Mouse (Mus musculus): ENCODE results near the gene Kif26a. TPM values are rescaled to one million over a fixed set of nuclear protein-coding genes. Genes with fewer than 3 reads are reported as not detected.

The Kif26a gene
- polyA plus RNA-seq, 1 experiment from 2014 or later, result 6.4 TPM

- no peak for ATAC-seq (ENCODE audit: low FRiP score, low read depth)
- 58% methylated on average over 7 of the region's 7 CpGs for WGBS
Observed at GRCm38 (mm10) chr12:112140745-112141144, 5.3 kb upstream of the Kif26a start.

GRCm38 (mm10) chr12:112141300-112141699 lies 4.7 kb upstream of the Kif26a start:
- Histone ChIP-seq H3K9ac (no peak overlapping the region), H3K36me3 (no peaks in the 10 kb centered on the region), H3K27me3 (peaks cover 48% of the 10 kb centered on the region), H3K4me3 (no peak overlapping the region), H3K4me2 (replicated peaks) (no peak overlapping the region), H3K9me3 (no peaks in the 10 kb centered on the region), H3K27ac (no peak overlapping the region), H3K4me1 (peaks cover 27% of the 10 kb centered on the region)
- no peak for ATAC-seq (ENCODE audit: low FRiP score, low read depth)
- WGBS, result 2% methylated on average over 6 of the region's 6 CpGs

More at GRCm38 (mm10) chr12:112140745-112141144, 5.3 kb upstream of the Kif26a start:
- no peak overlapping the region for H3K4me2 ChIP-seq (replicated peaks)
- no peak overlapping the region for H3K27ac ChIP-seq
- H3K27me3 ChIP-seq, result peaks cover 50% of the 10 kb centered on the region
- H3K9me3 ChIP-seq, result no peaks in the 10 kb centered on the region
- no peak overlapping the region for H3K9ac ChIP-seq
- H3K36me3 ChIP-seq, result no peaks in the 10 kb centered on the region
- peaks cover 24% of the 10 kb centered on the region for H3K4me1 ChIP-seq
- no peak overlapping the region for H3K4me3 ChIP-seq

GRCm38 (mm10) chr12:112143116-112143832 lies 2.7 kb upstream of the Kif26a start:
- Histone ChIP-seq H3K27ac (no peak overlapping the region), H3K4me1 (peaks cover 47% of the 10 kb centered on the region), H3K9ac (no peak overlapping the region), H3K9me3 (no peaks in the 10 kb centered on the region), H3K4me3 (peak overlapping the region; percentile 66), H3K36me3 (no peaks in the 10 kb centered on the region), H3K27me3 (peaks cover 56% of the 10 kb centered on the region), H3K4me2 (replicated peaks) (peak overlapping the region; percentile 94)
- ATAC-seq (ENCODE audit: low FRiP score, low read depth), result no peak
- WGBS, result 3% methylated on average over 14 of the region's 14 CpGs

- Histone ChIP-seq H3K4me3 (peak overlapping the region; percentile 66), H3K4me1 (peaks cover 52% of the 10 kb centered on the region), H3K36me3 (no peaks in the 10 kb centered on the region), H3K9ac (peak overlapping the region; percentile 63), H3K27me3 (peaks cover 57% of the 10 kb centered on the region), H3K27ac (no peak overlapping the region), H3K4me2 (replicated peaks) (peak overlapping the region; percentile 94), H3K9me3 (no peaks in the 10 kb centered on the region)
- 1% methylated on average over 51 of the region's 52 CpGs for WGBS
- ATAC-seq (ENCODE audit: low FRiP score, low read depth), result no peak
Observed at GRCm38 (mm10) chr12:112143833-112144201, 2.2 kb upstream of the Kif26a start.

- no peaks in the 10 kb centered on the region for H3K9me3 ChIP-seq
- 1% methylated on average over 46 of the region's 46 CpGs for WGBS
- peak overlapping the region; percentile 66 for H3K4me3 ChIP-seq
- no peak for ATAC-seq (ENCODE audit: low FRiP score, low read depth)
- H3K36me3 ChIP-seq, result no peaks in the 10 kb centered on the region
- H3K27ac ChIP-seq, result no peak overlapping the region
- H3K27me3 ChIP-seq, result peaks cover 57% of the 10 kb centered on the region
- H3K4me1 ChIP-seq, result peaks cover 60% of the 10 kb centered on the region
- H3K4me2 ChIP-seq (replicated peaks), result peak overlapping the region; percentile 94
- H3K9ac ChIP-seq, result peak overlapping the region; percentile 63
Observed at GRCm38 (mm10) chr12:112144377-112145115, 1.5 kb upstream of the Kif26a start.

- Histone ChIP-seq H3K4me1 (peaks cover 68% of the 10 kb centered on the region), H3K9ac (peak overlapping the region; percentile 81), H3K9me3 (no peaks in the 10 kb centered on the region), H3K27ac (no peak overlapping the region), H3K27me3 (peaks cover 57% of the 10 kb centered on the region), H3K36me3 (no peaks in the 10 kb centered on the region), H3K4me2 (replicated peaks) (peak overlapping the region; percentile 94), H3K4me3 (peak overlapping the region; percentile 66)
- ATAC-seq (ENCODE audit: low FRiP score, low read depth), result peak; percentile 68
- WGBS, result under 1% methylated on average over 37 of the region's 37 CpGs
Observed at GRCm38 (mm10) chr12:112145211-112145874, 665 bp upstream of the Kif26a start.

- Histone ChIP-seq H3K9ac (peak overlapping the region; percentile 81), H3K9me3 (no peaks in the 10 kb centered on the region), H3K27ac (no peak overlapping the region), H3K27me3 (peaks cover 37% of the 10 kb centered on the region), H3K4me3 (peak overlapping the region; percentile 66), H3K4me1 (peaks cover 88% of the 10 kb centered on the region), H3K4me2 (replicated peaks) (peak overlapping the region; percentile 94), H3K36me3 (no peaks in the 10 kb centered on the region)
- no peak for ATAC-seq (ENCODE audit: low FRiP score, low read depth)
- 34% methylated on average over 5 of the region's 5 CpGs for WGBS
Observed at GRCm38 (mm10) chr12:112147365-112147764, 1.4 kb downstream of the Kif26a start.

GRCm38 (mm10) chr12:112150011-112150410 lies 4.0 kb downstream of the Kif26a start:
- peak overlapping the region; percentile 33 for H3K4me2 ChIP-seq (replicated peaks)
- H3K27ac ChIP-seq, result no peak overlapping the region

GRCm38 (mm10) chr12:112151244-112151979 lies 5.4 kb downstream of the Kif26a start:
- Histone ChIP-seq H3K27ac (peak overlapping the region; percentile 65), H3K9me3 (no peaks in the 10 kb centered on the region), H3K9ac (peak overlapping the region; percentile 51), H3K4me2 (replicated peaks) (peak overlapping the region; percentile 40), H3K36me3 (peaks cover 7% of the 10 kb centered on the region; the same call in 1 of the 2 replicates), H3K4me3 (no peak overlapping the region), H3K4me1 (peaks cover 94% of the 10 kb centered on the region), H3K27me3 (peaks cover 10% of the 10 kb centered on the region; the same call in 1 of the 2 replicates)
- WGBS, result 29% methylated on average over 12 of the region's 12 CpGs
- peak; percentile 3; the same call in 1 of the 2 replicates for ATAC-seq (ENCODE audit: low FRiP score, low read depth)

More at GRCm38 (mm10) chr12:112150011-112150410, 4.0 kb downstream of the Kif26a start:
- Histone ChIP-seq H3K36me3 (peaks cover 7% of the 10 kb centered on the region; the same call in 1 of the 2 replicates), H3K27me3 (peaks cover 11% of the 10 kb centered on the region), H3K4me1 (peaks cover 96% of the 10 kb centered on the region), H3K9ac (0 out of 2 replicates have a peak overlapping the region, but pooled peaks have one; percentile 31), H3K4me3 (no peak overlapping the region), H3K9me3 (no peaks in the 10 kb centered on the region)
- WGBS, result 29% methylated on average over 7 of the region's 7 CpGs
- no peak for ATAC-seq (ENCODE audit: low FRiP score, low read depth)

GRCm38 (mm10) chr12:112151980-112152362 lies 6.0 kb downstream of the Kif26a start:
- peak; percentile 41; the same call in 1 of the 2 replicates for ATAC-seq (ENCODE audit: low FRiP score, low read depth)
- Histone ChIP-seq H3K4me2 (replicated peaks) (peak overlapping the region; percentile 40; the same call in 1 of the 2 replicates), H3K4me3 (no peak overlapping the region), H3K36me3 (peaks cover 7% of the 10 kb centered on the region; the same call in 1 of the 2 replicates), H3K27ac (peak overlapping the region; percentile 65; the same call in 1 of the 2 replicates), H3K9ac (0 out of 2 replicates have a peak overlapping the region, but pooled peaks have one; percentile 51), H3K9me3 (no peaks in the 10 kb centered on the region), H3K4me1 (peaks cover 92% of the 10 kb centered on the region), H3K27me3 (peaks cover 9% of the 10 kb centered on the region; the same call in 1 of the 2 replicates)
- 29% methylated on average over 6 of the region's 6 CpGs for WGBS

- H3K4me1 ChIP-seq, result peaks cover 82% of the 10 kb centered on the region
- no peak for ATAC-seq (ENCODE audit: low FRiP score, low read depth)
- H3K4me2 ChIP-seq (replicated peaks), result no peak overlapping the region
- no peak overlapping the region; the same call in none of the 2 replicates for H3K9ac ChIP-seq
- no peaks in the 10 kb centered on the region for H3K9me3 ChIP-seq
- H3K4me3 ChIP-seq, result no peak overlapping the region
- H3K36me3 ChIP-seq, result peaks cover 24% of the 10 kb centered on the region
- no peaks in the 10 kb centered on the region for H3K27me3 ChIP-seq
- WGBS, result 79% methylated on average over 12 of the region's 12 CpGs
- H3K27ac ChIP-seq, result no peak overlapping the region
Observed at GRCm38 (mm10) chr12:112153597-112153996, 7.6 kb downstream of the Kif26a start.

Data from limb, embryonic 13.5 days (tissue).